Mouse (Mus musculus): Measurements from ENCODE around the gene Psmb3.

Psmb3 gene

DNA sequence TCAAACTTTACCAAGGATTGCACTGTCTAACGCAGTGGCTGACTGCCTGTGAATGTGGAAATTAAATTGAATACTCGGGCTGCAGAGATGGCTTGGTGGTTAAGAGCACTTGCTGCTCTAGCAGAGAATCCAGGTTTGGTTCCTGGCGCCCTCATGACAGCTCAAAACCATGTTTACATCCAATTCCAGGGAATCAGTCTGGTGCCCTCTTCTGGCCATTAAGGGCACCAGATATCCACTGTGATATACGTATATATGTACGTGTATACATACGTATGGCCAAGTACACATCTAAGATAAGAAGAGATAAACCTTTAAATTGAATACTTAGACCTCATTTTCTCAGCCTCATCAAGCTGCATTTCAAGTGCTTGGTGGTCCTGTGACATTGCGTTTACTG is 37.0 kb upstream of the Psmb3 start:
- CTCF ChIA-PET, result no interaction called here

- CTCF ChIA-PET, result no interaction called here
These were observed 36.4 kb upstream of the Psmb3 start for GRCm38 (mm10) chr11:97666794-97667193.

DNA sequence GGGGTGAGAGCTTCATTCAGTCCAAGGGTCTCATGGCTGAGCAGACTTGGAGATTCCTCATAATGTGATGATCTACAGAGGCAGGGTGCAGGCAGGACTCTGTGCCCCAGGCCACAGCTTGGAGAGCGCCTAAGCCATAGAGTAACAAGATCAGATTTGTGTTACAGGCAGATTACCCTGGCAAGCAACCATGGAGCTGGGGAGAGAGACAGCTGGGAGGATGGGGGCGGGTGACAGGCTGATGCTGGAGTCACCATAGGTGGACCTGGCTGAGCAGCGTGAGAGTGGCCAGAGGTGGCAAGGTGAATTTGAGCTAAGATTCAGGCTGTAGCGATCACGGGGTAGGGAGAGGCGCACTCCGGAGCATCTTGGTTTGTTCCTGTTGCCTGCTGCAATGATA is 35.0 kb upstream of the Psmb3 start:
- CTCF ChIA-PET, result interaction anchor here (0.5 to 0.8 kb wide), 2 partner anchors 13 to 27 kb away, joined by 3 read pairs; no protein-coding TSS in a partner anchor

DNA sequence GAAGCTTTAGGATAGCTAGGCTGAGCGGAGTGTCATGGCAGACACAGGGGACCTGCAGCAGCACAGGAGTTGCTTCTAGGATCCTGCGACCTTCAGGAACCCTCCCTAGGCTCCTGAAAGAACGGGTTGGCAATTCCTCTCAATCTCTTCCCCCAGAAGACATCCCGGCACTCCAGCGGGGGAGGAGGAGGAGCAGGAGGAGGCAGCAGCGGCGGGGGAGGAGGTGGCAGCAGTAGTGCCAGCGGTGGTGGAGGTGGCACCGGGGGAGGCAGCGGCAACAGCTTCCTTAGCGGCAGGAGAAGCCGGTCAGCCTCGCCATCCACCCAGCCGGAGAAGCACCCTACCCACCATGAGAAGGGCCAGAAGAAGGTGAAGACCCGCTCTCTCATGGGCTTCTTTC is 33.9 kb upstream of the Psmb3 start:
- CTCF ChIA-PET, result interaction anchor here (0.7 kb wide), 1 partner anchor 1223 kb away, joined by 13 read pairs; no protein-coding TSS in a partner anchor

GRCm38 (mm10) chr11:97669829-97670228 is 33.4 kb upstream of the Psmb3 start:
- CTCF ChIA-PET, result interaction anchor here (0.7 kb wide), 2 partner anchors 26 to 1222 kb away, joined by 3 to 13 read pairs; no protein-coding TSS in a partner anchor

- CTCF ChIA-PET, result interaction anchor here (0.7 kb wide), 1 partner anchor 27 kb away, joined by 3 read pairs; no protein-coding TSS in a partner anchor
These were observed 32.7 kb upstream of the Psmb3 start for GRCm38 (mm10) chr11:97670234-97671176.

DNA sequence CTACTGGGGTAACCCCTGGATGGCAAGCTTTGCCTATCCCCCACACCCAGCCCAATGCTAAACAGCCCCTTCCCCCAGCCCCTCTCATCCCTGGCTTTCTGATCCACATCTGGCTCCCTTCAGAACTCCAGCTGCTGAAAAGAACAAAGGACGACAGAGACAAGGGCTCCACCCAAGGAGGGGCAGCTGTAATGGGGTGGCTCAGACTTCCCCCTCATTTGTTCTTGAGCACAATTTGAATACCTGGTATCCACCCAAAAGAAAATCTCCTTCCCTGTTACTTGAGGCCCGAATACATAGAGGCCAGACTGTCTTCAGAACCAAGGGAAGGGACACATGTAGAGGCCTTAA is 32.0 kb upstream of the Psmb3 start:
- CTCF ChIA-PET, result interaction anchor here (0.5 kb wide), 1 partner anchor 95 kb away, joined by 8 read pairs; the partner anchor contains the start of gene Srcin1

GRCm38 (mm10) chr11:97673148-97673547 is 30.1 kb upstream of the Psmb3 start:
- CTCF ChIA-PET, result no interaction called here

GRCm38 (mm10) chr11:97676050-97676754 is 27.0 kb upstream of the Psmb3 start:
- CTCF ChIA-PET, result interaction anchor here (0.5 to 0.7 kb wide), 3 partner anchors 13 to 636 kb away, joined by 4 to 5 read pairs (median 4); partner anchors contain the start of gene Mllt6

DNA sequence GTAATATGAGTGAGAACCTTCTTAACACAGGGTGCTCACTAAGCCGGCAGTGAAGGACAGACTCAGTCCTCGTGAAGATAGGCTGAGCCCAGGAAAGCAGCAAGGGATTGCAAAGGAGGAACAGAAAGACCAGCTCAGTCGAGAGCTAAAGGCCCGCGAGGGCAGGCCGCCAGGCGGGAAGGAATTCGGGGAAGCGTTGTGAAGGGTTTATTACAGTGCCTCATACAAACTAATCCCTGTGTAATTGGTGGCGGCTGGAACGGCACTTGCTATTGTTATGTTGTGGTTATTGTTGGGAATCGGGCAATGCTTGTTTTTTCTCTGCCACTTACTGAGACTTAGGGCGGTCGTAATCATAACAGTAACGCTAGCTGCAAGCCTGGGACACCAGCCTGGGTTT is 25.8 kb upstream of the Psmb3 start:
- CTCF ChIA-PET, result interaction anchor here (0.6 kb wide), 1 partner anchor 32 kb away, joined by 3 read pairs; no protein-coding TSS in a partner anchor

DNA sequence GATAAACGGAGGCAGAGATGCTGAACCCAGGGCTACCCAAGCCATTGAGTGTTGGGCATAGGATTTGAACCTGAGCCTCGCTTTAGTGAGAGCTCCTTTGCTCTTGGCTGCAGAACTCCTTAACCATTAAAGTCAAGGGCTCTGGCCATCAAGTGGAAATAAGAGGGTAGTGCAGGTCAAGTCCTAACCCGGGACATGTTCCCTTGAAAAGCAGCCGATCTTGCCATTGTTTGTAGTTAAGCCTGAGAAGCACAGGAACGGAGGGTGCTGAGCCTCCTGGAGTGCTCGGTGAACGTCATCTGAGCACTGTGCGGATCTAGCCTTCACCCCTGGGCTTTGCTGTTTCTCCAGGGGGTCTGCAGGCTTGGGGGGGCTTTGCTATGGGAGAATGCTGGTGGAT is 25.4 kb upstream of the Psmb3 start:
- CTCF ChIA-PET, result interaction anchor here (0.6 kb wide), 1 partner anchor 32 kb away, joined by 3 read pairs; no protein-coding TSS in a partner anchor

DNA sequence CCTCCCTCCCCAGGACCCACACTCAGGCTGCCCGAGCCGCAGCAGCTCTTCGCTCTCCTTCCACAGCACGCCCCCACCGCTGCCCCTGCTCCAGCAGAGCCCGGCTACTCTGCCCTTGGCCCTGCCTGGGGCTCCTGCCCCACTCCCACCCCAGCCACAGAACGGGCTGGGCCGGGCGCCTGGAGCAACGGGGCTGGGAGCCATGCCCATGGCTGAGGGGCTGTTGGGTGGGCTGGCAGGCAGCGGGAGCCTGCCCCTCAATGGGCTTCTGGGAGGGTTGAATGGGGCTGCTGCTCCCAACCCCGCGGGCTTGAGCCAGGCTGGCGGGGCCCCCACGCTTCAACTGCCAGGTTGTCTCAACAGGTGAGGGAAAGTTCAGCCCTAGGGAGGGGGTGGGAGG is 24.9 kb upstream of the Psmb3 start:
- CTCF ChIA-PET, result no interaction called here

DNA sequence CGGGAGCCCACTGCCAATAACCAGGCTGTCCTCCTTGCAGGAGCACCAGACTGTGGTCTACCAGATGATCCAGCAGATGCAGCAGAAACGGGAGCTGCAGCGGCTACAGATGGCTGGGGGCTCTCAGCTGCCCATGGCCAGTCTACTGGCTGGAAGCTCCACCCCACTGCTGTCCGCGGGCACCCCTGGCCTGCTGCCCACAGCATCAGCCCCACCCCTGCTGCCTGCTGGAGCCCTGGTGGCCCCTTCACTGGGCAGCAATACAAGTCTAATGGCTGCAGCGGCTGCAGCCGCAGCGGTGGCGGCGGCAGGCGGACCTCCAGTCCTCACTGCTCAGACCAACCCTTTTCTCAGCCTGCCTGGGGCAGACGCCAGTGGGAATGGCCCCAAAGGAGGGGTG is 22.8 kb upstream of the Psmb3 start:
- CTCF ChIA-PET, result interaction anchor here (1.0 kb wide), 1 partner anchor 12 kb away, joined by 3 read pairs; no protein-coding TSS in a partner anchor

GRCm38 (mm10) chr11:97682504-97683055 is 20.6 kb upstream of the Psmb3 start:
- CTCF ChIA-PET, result interaction anchor here (1.0 kb wide), 1 partner anchor 16 kb away, joined by 3 read pairs; no protein-coding TSS in a partner anchor

- CTCF ChIA-PET, result interaction anchor here (0.6 to 1.3 kb wide), 3 partner anchors 23 to 118 kb away, joined by 3 to 8 read pairs (median 6); no protein-coding TSS in a partner anchor
These were observed 19.0 kb upstream of the Psmb3 start for GRCm38 (mm10) chr11:97684063-97684680.

GRCm38 (mm10) chr11:97684766-97685165 is 18.4 kb upstream of the Psmb3 start:
- CTCF ChIA-PET, result interaction anchor here (1.0 to 1.3 kb wide), 2 partner anchors 24 to 26 kb away, joined by 6 to 8 read pairs; no protein-coding TSS in a partner anchor

DNA sequence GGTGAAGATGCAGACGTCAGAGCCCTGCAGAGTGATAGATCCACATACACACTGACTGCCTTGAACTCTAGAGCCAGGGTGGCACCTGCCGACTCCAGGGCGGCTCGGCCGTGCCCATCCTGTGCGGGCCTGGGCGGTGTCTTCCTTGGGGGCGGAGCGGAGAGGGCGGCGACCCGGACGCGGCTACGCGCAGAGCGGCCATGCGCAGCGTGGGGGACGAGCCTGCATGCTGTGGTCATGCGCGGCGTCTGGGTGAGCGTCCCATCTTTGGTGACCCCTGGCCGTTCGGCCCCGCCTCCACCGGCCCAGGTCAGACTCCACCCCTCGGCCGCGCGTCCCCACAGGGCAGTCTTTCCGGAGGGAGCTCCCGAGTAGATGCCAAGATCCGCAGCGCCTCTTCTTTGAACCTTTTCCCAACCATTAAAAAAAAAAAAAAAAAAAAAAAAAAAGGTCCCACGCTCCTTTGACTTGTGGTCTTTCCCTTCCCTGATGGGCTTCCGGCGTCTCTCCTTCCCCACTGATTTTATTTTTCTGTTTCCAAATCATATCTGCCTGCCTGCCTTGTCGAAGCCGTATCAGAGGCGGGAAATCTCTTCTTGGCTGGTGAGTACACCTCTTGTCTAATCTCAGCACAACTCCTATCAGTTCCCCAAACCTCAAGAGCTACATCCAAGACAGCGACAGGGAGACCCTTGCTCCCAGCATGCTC is 17.4 kb upstream of the Psmb3 start, which contains the start of gene Cisd3:
Cisd3 (plus strand) TSS at position 214 of the 709 bp plus-strand sequence.
- CTCF ChIA-PET, result interaction anchor here (0.6 to 1.2 kb wide), 2 partner anchors 39 to 377 kb away, joined by 3 to 21 read pairs; no protein-coding TSS in a partner anchor

GRCm38 (mm10) chr11:97686322-97686908 is 16.8 kb upstream of the Psmb3 start:
- CTCF ChIA-PET, result interaction anchor here (0.6 to 1.2 kb wide), 2 partner anchors 40 to 378 kb away, joined by 3 to 21 read pairs; no protein-coding TSS in a partner anchor

DNA sequence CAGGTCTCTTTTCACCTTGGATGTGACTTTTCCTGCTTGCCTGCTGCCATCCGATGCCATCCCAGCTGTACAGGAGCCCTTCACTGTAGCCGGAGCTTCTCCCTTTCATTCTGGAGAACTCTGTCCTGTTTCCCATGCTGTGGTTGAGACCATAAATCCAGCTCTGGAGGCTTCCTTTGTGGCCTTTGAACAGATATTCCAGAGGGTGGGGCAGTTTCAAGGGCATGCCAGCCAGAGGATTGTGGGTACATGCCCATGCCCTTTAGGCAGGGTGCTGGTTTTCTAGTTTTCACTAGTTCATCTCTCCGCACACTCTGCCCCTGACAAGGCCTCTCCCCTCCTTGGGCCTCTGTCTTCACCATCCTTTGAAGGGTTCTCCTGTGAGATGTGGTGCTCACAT is 16.1 kb upstream of the Psmb3 start:
- CTCF ChIA-PET, result no interaction called here

GRCm38 (mm10) chr11:97689861-97690260 is 13.3 kb upstream of the Psmb3 start:
- CTCF ChIA-PET, result interaction anchor here (0.6 to 1.0 kb wide), 3 partner anchors 35 to 191 kb away, joined by 3 to 5 read pairs (median 3); no protein-coding TSS in a partner anchor

All from spleen, embryonic (tissue).